Mouse (Mus musculus) testis, postnatal 10 days (tissue): Measurements from ENCODE around the gene Keap1.
"Not testable (repeated sequence)": the region's sequence is repeated elsewhere in the genome, so short reads cannot be mapped to it uniquely, and the experiment has no call there.

Experiments
- DNase-seq: peaks from one replicate; pipeline ENCODE4 v3.0.0; 2021; ENCODE audit warnings: low spot score

Gene Keap1

DNA sequence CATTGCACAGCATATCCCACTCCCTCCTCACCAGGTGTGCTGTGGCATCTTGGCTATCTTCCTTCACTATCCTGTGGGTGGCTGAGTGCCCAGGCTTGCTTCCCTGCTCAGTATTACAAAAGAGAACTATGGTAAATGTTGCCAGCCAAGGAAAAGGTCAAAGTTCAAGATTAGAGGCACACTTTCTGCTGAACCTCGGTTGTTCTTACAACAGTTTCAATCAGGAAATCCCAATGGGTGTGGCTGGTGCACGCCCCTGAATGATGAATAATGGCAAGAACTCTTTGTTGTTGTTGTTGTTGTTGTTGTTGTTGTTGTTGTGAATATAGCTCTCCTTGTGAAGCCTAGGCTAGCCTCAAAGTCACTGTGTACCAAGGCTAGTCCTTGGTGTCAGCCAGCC is 22.7 kb upstream of the Keap1 start:
- DNase-seq = no peak

- no peak for DNase-seq
These were observed 21.4 kb upstream of the Keap1 start for GRCm38 (mm10) chr9:21260491-21261040.

GRCm38 (mm10) chr9:21256349-21256748 is 17.2 kb upstream of the Keap1 start:
- DNase-seq = not testable (repeated sequence)

DNA sequence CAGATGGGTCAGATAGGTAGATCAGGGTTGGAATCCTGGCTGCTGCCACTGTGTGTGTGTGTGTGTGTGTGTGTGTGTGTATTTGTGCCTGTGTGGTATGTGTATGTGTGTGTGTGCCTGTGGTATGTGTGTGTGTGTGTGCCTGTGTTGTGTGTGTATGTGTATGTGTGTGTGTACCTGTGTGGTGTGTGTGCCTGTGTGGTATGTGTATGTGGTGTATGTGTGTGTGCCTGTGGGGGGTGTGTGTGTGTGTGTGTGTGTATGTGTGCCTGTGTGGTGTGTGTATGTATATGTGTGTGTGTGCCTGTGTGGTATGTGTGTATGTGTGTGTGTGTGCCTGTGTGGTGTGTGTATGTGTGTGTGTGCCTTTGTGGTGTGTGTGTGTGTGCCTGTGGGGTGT is 15.5 kb upstream of the Keap1 start:
- no peak for DNase-seq

GRCm38 (mm10) chr9:21251116-21251735 is 12.1 kb upstream of the Keap1 start:
- DNase-seq = no peak

DNA sequence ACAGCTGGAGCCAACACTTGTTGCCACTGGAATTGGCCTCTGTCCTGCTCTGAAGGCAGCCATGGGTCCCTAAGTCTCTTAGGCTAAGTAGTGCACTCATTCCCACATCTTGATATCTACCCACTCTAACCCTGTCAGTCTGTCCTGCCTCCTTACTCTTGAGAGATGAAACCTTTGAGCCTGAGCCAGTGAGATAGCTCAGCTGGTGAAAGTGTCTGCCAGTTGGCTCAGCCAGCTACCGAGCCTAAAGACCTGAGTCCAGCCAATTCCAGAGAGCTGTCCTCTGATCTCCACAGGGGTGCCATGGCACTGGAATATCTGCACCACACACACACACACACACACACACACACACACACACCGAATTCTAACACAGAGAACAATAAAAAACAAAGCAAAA is 11.3 kb upstream of the Keap1 start:
- no peak for DNase-seq

GRCm38 (mm10) chr9:21249629-21250508 is 10.7 kb upstream of the Keap1 start:
- no peak for DNase-seq

GRCm38 (mm10) chr9:21248326-21248725 is 9.2 kb upstream of the Keap1 start, which contains the start of gene S1pr5:
Gene S1pr5, minus strand, starts transcription at chr9:21248443.
- no peak for DNase-seq

GRCm38 (mm10) chr9:21246342-21246741 is 7.2 kb upstream of the Keap1 start:
- DNase-seq = no peak

- no peak for DNase-seq
These were observed 5.9 kb upstream of the Keap1 start for GRCm38 (mm10) chr9:21245113-21245487.

DNA sequence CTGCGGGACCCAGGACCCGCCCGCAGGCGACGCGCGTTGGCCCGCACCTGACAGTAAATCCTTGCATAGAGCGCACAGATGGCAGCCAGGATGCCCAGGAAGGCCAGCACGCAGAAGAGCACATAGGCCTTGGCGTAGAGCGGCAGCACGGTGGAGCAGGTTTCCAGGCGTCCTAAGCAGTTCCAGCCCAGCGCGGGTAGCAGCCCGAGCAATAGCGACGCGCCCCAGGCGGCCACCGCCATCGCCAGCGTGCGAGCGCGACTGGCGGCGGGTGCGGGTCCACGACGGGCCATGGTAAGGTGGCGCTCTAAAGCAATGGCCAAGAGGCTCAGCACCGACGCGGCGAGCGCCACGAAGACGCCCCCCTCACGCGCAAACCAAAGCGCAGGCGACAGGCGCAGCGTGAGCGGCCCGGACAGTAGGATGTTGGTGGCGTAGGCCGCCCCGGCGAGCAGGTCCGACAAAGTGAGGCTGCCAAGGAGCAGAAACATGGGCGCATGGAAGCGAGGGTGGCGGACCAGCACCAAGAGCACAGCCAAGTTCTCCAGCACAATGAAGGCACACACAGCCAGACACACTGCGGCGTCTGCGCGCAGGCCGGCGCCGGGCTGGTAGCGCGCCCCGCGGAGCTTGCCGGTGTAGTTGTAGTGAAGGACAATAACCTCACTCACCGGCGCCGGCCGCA is 5.4 kb upstream of the Keap1 start:
- DNase-seq = no peak

GRCm38 (mm10) chr9:21243826-21244427 is 4.8 kb upstream of the Keap1 start:
- no peak for DNase-seq

GRCm38 (mm10) chr9:21241343-21241742 is 2.2 kb upstream of the Keap1 start:
- peak; percentile 88 for DNase-seq

GRCm38 (mm10) chr9:21239465-21239848 is 296 bp upstream of the Keap1 start:
- DNase-seq = no peak

- no peak for DNase-seq
These were observed 993 bp downstream of the Keap1 start for GRCm38 (mm10) chr9:21238004-21238732.

- DNase-seq = no peak
These were observed 1.7 kb downstream of the Keap1 start for GRCm38 (mm10) chr9:21237368-21238003.

GRCm38 (mm10) chr9:21236991-21237367 is 2.2 kb downstream of the Keap1 start:
- DNase-seq = no peak

GRCm38 (mm10) chr9:21235341-21235740 is 3.8 kb downstream of the Keap1 start:
- no peak for DNase-seq

- no peak for DNase-seq
These were observed 5.4 kb downstream of the Keap1 start for GRCm38 (mm10) chr9:21233805-21234204.

GRCm38 (mm10) chr9:21233366-21233765 is 5.8 kb downstream of the Keap1 start:
- DNase-seq = no peak

- DNase-seq = no peak
These were observed 6.3 kb downstream of the Keap1 start for GRCm38 (mm10) chr9:21232867-21233266.
